Mouse (Mus musculus): Measurements from ENCODE around the gene Tpd52l2. TPM values are rescaled to one million over a fixed set of nuclear protein-coding genes. Genes with fewer than 3 reads are reported as not detected.

Gene Tpd52l2
- polyA plus RNA-seq, 1 experiment from 2014 or later, result 144 TPM

GRCm38 (mm10) chr2:181509191-181509590, 12.2 kb downstream of the Tpd52l2 start:
- Histone ChIP-seq H3K27me3 (ENCODE audit: insufficient read depth, low read length) (no peaks in the 10 kb centered on the region), H3K36me3 (ENCODE audit: insufficient read depth, low read length) (peaks cover 67% of the 10 kb centered on the region), H3K4me2 (ENCODE audit: low read length) (no peak overlapping the region), H3K4me3 (replicated peaks; ENCODE audit: low read depth, low read length) (no peak overlapping the region), H3K9ac (ENCODE audit: low read depth, low read length) (no peak overlapping the region), H3K4me1 (replicated peaks; ENCODE audit: insufficient read depth, low read length) (no peaks in the 10 kb centered on the region), H3K27ac (no peak overlapping the region), H3K9me3 (replicated peaks; ENCODE audit: low read length) (no peaks in the 10 kb centered on the region)
- DNase-seq (ENCODE audit: low spot score) (no peak), ATAC-seq (replicated peaks; ENCODE audit: low FRiP score, low read depth) (no peak)
- 84% methylated on average over 2 of the region's 2 CpGs for WGBS
- no peak for TF ChIP-seq CTCF (IDR thresholded peaks at IDR 0.05; ENCODE audit: low read depth)

DNA sequence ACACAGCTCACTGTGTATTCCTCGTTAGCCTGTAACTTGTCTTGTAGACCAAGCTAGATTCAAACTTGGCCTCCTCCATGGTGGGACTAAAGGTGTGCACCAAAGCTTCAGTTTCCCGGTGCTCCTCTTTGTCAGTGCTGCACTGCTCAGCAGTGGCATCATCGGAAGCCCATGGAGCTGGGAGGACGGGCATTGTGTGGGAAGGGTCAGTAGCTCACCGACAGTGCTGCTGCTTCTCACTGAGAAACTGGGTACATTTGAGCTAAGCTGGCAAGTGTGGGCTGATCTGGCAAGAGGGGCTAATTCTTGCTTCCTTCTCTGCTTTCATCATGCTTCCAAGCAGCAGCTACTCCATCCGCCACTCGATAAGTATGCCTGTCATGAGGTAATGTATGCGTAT, 14.3 kb downstream of the Tpd52l2 start:
- Histone ChIP-seq H3K4me1 (replicated peaks; ENCODE audit: insufficient read depth, low read length) (no peaks in the 10 kb centered on the region), H3K9me3 (replicated peaks; ENCODE audit: low read length) (no peaks in the 10 kb centered on the region), H3K27me3 (ENCODE audit: insufficient read depth, low read length) (no peaks in the 10 kb centered on the region), H3K4me2 (ENCODE audit: low read length) (no peak overlapping the region), H3K27ac (no peak overlapping the region), H3K9ac (ENCODE audit: low read depth, low read length) (no peak overlapping the region), H3K36me3 (ENCODE audit: insufficient read depth, low read length) (peaks cover 76% of the 10 kb centered on the region), H3K4me3 (replicated peaks; ENCODE audit: low read depth, low read length) (no peak overlapping the region)
- no peak for TF ChIP-seq CTCF (IDR thresholded peaks at IDR 0.05; ENCODE audit: low read depth)
- no peak for ATAC-seq (replicated peaks; ENCODE audit: low FRiP score, low read depth)
- DNase-seq (ENCODE audit: low spot score), result no peak
- WGBS, result 93% methylated on average over 8 of the region's 8 CpGs

DNA sequence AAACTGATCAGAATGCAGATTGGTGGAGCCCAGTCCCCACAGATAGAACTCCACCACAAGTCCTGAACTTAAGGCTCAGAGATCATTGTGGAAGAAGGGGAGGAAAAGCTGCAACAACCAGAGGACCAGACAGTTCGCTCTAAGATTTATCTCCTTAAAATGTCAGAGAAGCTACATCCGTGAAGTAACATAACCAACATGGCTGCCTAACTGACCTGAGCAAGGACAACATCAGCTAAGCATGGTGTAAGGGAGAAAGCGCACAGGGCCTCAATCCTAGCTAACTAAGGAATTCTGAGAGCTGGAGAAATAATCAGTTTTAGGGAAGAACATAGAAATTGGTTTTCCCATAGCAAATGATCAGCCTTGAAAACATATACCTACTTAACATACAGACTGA, 22.3 kb downstream of the Tpd52l2 start:
- H3K4me3 ChIP-seq (replicated peaks; ENCODE audit: low read depth, low read length), result peak overlapping the region; percentile 98
- TF ChIP-seq CTCF (IDR thresholded peaks at IDR 0.05; ENCODE audit: low read depth), result no peak
- peak overlapping the region; percentile 97; the same call in 1 of the 2 replicates for H3K9ac ChIP-seq (ENCODE audit: low read depth, low read length)
- peak overlapping the region; percentile 71 for H3K4me2 ChIP-seq (ENCODE audit: low read length)
- H3K9me3 ChIP-seq (replicated peaks; ENCODE audit: low read length), result no peaks in the 10 kb centered on the region
- peaks cover 22% of the 10 kb centered on the region; the same call in 1 of the 2 replicates for H3K4me1 ChIP-seq (replicated peaks; ENCODE audit: insufficient read depth, low read length)
- ATAC-seq (replicated peaks; ENCODE audit: low FRiP score, low read depth) (no peak), DNase-seq (ENCODE audit: low spot score) (peak; percentile 48)
- WGBS, result 56% methylated on average over 3 of the region's 3 CpGs
- H3K36me3 ChIP-seq (ENCODE audit: insufficient read depth, low read length), result peaks cover 19% of the 10 kb centered on the region
- H3K27me3 ChIP-seq (ENCODE audit: insufficient read depth, low read length), result no peaks in the 10 kb centered on the region
- peak overlapping the region; percentile 99 for H3K27ac ChIP-seq

DNA sequence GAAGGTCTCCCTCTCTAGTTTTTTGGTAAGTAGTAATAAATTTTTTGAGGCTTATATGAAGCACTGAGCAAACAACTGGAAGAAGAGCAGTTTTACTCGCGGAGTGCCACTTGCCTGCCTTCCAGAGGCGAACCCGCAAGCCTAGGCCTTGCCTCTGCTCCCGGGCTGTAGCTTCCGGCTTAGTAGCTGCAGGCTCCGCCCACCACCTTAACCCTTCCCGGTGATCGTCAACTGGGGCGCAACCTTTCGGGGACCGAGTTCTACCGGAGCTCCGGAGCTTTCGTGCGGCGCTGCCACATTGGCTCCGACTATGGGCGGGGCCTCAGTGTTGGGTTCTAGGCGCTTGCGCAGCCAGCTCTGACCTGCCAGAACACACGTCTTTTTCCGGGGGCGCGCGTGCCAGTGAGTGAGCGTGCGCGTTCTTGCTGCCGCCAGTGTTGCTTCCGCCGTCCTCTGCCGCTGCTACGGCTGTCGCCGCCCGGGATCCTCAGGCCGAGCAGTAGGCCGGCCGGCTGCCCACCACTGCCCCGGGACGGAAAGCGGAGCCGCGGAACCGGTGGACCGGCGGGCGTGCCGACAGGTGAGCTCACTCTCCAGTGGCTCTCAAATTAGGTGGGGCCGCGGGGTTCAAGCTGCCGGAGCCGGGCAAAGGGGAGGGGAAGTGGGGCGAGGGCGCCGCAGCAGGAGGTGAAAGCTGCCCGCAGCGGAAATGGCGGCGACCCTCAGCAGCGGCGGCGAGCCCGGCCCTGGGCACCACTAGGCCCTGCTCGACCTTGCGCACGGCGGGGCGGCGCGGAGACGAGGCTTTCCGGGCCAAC, 23.4 kb downstream of the Tpd52l2 start, which contains the start of gene Dnajc5:
Gene Dnajc5, plus strand, starts transcription at position 368 of the 818 bp plus-strand sequence.
- H3K9me3 ChIP-seq (replicated peaks; ENCODE audit: low read length), result no peaks in the 10 kb centered on the region
- peak within 1 kb of the TSS; percentile 71 for H3K4me2 ChIP-seq (ENCODE audit: low read length)
- peak within 1 kb of the TSS; percentile 99 for H3K27ac ChIP-seq
- under 1% methylated on average over 74 of the region's 74 CpGs for WGBS
- DNase-seq (ENCODE audit: low spot score) (peak; percentile 98), ATAC-seq (replicated peaks; ENCODE audit: low FRiP score, low read depth) (peak; percentile 97)
- H3K36me3 ChIP-seq (ENCODE audit: insufficient read depth, low read length), result peaks cover 10% of the 10 kb centered on the region
- H3K27me3 ChIP-seq (ENCODE audit: insufficient read depth, low read length), result no peaks in the 10 kb centered on the region
- H3K4me1 ChIP-seq (replicated peaks; ENCODE audit: insufficient read depth, low read length), result peaks cover 22% of the 10 kb centered on the region; the same call in 1 of the 2 replicates
- peak within 1 kb of the TSS; percentile 97 for H3K9ac ChIP-seq (ENCODE audit: low read depth, low read length)
- peak within 1 kb of the TSS; percentile 98 for H3K4me3 ChIP-seq (replicated peaks; ENCODE audit: low read depth, low read length)
- no peak for TF ChIP-seq CTCF (IDR thresholded peaks at IDR 0.05; ENCODE audit: low read depth)

GRCm38 (mm10) chr2:181520936-181521227, 23.9 kb downstream of the Tpd52l2 start:
- Histone ChIP-seq H3K9me3 (replicated peaks; ENCODE audit: low read length) (no peaks in the 10 kb centered on the region), H3K27me3 (ENCODE audit: insufficient read depth, low read length) (no peaks in the 10 kb centered on the region), H3K4me3 (replicated peaks; ENCODE audit: low read depth, low read length) (peak overlapping the region; percentile 98), H3K36me3 (ENCODE audit: insufficient read depth, low read length) (peaks cover 7% of the 10 kb centered on the region; the same call in 1 of the 2 replicates), H3K9ac (ENCODE audit: low read depth, low read length) (peak overlapping the region; percentile 97), H3K4me2 (ENCODE audit: low read length) (peak overlapping the region; percentile 71), H3K27ac (peak overlapping the region; percentile 99), H3K4me1 (replicated peaks; ENCODE audit: insufficient read depth, low read length) (peaks cover 22% of the 10 kb centered on the region; the same call in 1 of the 2 replicates)
- no peak for TF ChIP-seq CTCF (IDR thresholded peaks at IDR 0.05; ENCODE audit: low read depth)
- WGBS, result 0% methylated on average over 17 of the region's 17 CpGs
- DNase-seq (ENCODE audit: low spot score) (peak; percentile 46), ATAC-seq (replicated peaks; ENCODE audit: low FRiP score, low read depth) (no peak)

- no peaks in the 10 kb centered on the region for H3K9me3 ChIP-seq (replicated peaks; ENCODE audit: low read length)
- peaks cover 22% of the 10 kb centered on the region; the same call in 1 of the 2 replicates for H3K4me1 ChIP-seq (replicated peaks; ENCODE audit: insufficient read depth, low read length)
- peak overlapping the region; percentile 97; the same call in 1 of the 2 replicates for H3K9ac ChIP-seq (ENCODE audit: low read depth, low read length)
- H3K4me3 ChIP-seq (replicated peaks; ENCODE audit: low read depth, low read length), result peak overlapping the region; percentile 98
- H3K36me3 ChIP-seq (ENCODE audit: insufficient read depth, low read length), result peaks cover 1% of the 10 kb centered on the region; the same call in 1 of the 2 replicates
- ATAC-seq (replicated peaks; ENCODE audit: low FRiP score, low read depth), result no peak
- H3K27ac ChIP-seq, result no peak overlapping the region
- H3K27me3 ChIP-seq (ENCODE audit: insufficient read depth, low read length), result no peaks in the 10 kb centered on the region
- peak overlapping the region; percentile 71 for H3K4me2 ChIP-seq (ENCODE audit: low read length)
- WGBS, result 34% methylated on average over 10 of the region's 10 CpGs
- DNase-seq (ENCODE audit: low spot score), result no peak
- TF ChIP-seq CTCF (IDR thresholded peaks at IDR 0.05; ENCODE audit: low read depth), result no peak
Observed at GRCm38 (mm10) chr2:181521491-181521890, 24.5 kb downstream of the Tpd52l2 start.
